Mouse (Mus musculus) monocyte, adult 2 months (primary cell): ENCODE measurements around the gene Tagln2.

Experiments used
- DNase-seq, 2 experiments: peaks; one replicate each; pipeline ENCODE4 v3.0.0; 2022; ENCODE audit warnings: low spot score in 2 of 2, low read depth in 1 of 2

Tagln2 gene

GRCm38 (mm10) chr1:172499765-172500441 is at the start of gene Tagln2:
Gene Tagln2 (plus strand): TSS chr1:172500047.
- peak; percentile 50 to 51 for DNase-seq

GRCm38 (mm10) chr1:172450226-172450625 is 49.6 kb upstream of the Tagln2 start:
- no peak for DNase-seq

DNA sequence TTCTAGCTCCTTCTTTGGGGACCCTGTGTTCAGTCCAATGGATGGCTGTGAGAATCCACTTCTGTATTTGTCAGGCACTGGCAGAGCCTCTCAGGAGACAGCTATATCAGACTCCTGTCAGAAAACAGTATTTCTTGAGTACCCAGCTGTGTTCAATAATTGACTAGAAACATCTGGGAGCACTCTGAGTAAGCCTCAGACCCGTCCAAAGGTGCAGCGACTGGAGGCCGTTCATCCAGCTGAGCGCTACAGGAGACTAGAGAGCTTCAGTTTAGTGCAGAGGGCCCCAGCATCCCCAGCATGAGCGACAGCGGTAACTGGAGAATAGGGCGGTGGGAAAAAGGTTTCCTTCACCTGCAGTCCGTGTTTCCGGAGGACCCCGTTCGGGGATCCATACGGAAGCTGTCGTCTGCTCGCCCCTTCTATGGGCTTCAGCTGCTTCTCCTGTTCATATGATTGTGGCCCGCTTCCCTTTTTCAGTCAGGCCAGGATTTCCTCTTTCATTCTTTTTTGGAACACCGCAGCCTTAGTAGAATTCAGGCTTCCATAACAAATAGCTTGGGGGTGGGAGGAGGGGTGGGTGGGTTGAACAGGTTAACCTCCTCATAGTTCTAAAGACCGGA is 48.9 kb upstream of the Tagln2 start:
- no peak for DNase-seq

DNA sequence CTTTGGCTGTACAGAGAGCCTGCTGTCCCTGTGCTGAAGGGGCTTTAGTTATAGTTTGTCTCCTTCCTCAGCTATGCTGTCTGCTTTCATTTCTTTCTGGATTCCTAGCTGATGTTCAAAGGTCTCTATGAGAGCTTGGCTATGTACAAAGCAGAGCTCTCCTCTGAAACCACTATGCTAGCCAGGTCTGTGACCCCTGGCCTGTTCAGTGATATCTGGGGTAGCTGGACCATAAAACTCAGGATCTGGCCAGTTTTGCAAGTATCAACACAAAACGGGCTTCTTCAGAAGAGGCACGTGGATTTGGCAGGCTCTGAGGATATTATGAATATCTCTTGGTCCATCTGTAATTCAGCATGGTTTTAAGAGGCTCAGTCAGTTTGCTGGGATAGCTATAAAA is 46.9 kb upstream of the Tagln2 start:
- no peak for DNase-seq

GRCm38 (mm10) chr1:172453810-172454209 is 46.0 kb upstream of the Tagln2 start:
- DNase-seq: no peak

DNA sequence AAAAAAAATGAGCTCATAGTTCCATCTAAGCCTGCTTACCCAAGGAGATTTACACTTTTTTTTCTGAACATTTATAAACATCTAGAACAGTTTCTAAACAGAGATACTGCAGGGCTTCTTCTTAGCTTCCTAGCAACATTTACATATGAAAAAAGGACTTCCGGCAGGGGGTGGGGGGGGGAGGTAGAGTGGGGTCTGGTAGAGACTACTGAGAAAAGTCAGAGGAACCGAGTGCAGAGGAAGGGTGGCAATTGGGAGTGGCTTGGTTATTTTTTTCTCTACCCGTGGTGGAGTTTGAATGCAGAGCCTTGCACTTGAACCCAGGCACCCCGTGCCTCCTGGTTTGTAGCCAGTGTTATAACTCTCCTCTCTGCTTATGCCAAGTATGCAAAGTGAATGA is 44.4 kb upstream of the Tagln2 start:
- no peak for DNase-seq

DNA sequence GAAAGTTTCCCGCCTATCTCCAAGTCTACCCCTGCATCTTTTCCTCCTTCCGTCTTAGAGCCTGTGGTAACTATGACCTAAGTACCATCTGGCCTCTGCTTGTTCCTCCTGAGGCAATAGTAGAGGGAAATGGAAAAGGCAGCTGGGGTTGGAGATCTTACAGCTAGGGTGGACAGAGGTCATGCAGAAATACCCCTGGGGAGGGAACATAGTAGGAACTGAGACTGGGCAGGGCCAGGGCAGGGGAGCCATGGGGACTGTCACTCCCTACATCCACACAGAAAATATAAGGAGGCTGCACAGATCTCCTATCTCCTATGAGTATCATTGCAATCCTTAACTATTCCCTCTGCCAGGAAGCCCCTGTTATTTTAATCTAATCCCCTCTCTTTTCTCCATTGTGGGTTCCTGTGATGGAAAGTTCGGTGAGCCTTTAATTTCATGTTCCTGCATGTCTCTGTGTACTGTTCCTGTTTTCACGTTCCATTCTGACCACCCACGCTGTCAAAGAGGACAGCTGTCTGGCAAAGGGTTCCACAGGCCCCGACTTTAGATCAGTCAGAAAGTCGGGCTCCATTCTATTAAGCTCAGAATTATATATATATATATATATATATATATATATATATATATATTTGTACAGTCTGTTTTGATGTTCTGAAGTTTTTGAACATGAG is 43.7 kb upstream of the Tagln2 start:
- DNase-seq: peak; percentile 28 to 45

DNA sequence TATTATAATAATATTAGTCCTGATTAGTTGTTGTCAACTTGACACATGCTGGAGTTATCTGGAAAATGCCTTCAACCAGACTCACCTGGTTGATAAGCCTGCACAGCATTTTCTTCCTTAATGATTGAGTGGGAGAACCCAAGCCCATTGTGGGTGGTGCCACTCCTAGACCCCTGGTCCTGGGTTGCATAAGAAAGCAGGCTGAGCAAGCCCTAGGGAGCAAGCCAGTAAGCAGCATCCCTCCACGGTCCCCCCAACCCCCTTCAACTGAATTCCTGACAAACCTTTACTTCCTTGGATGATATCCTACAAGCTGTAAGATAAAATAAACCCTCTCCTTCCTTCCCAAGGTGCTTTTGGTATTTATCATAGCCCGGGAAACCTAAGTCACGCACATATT is 42.7 kb upstream of the Tagln2 start:
- no peak for DNase-seq

- no peak for DNase-seq
Observed at GRCm38 (mm10) chr1:172458041-172458440, 41.8 kb upstream of the Tagln2 start.

DNA sequence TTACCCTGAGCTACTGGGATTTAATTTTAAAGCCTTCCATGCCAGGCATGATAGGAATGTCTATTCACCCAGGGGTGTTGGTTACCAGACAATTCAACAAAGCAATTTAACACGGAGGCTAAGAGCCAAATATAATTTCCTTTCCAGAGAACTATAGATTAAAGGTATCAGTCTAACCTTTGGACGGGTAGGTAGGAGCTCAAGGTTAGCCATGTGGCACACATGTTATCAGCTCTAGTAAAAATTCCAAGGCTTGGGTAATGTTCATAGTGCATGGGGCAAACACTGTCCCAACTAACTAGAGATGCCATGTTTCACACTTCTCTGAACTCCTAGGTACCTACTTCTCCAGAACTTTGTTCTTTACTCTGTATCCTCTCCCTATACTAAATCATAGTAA is 38.2 kb upstream of the Tagln2 start:
- no peak for DNase-seq

DNA sequence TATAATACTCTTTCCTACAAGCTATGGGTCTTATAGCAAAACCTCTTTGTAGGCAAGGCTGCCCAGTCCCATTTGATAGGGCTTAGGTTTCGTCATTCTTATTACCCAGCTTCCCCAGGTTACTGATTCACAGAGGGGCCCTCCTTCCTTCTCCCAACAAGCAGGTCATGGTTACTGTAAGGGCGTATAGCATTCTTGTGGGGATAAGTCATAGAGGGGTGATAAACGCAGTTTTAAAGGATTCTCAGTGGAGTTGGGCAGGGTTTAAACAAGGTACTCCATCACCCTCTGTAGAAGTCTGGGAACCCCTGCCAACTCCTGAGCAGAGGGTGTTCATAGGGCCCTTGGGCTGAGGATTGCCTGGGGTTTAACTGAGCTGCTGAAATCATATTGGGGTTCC is 37.3 kb upstream of the Tagln2 start:
- no peak for DNase-seq

GRCm38 (mm10) chr1:172463387-172464333 is 36.2 kb upstream of the Tagln2 start:
- no peak for DNase-seq

DNA sequence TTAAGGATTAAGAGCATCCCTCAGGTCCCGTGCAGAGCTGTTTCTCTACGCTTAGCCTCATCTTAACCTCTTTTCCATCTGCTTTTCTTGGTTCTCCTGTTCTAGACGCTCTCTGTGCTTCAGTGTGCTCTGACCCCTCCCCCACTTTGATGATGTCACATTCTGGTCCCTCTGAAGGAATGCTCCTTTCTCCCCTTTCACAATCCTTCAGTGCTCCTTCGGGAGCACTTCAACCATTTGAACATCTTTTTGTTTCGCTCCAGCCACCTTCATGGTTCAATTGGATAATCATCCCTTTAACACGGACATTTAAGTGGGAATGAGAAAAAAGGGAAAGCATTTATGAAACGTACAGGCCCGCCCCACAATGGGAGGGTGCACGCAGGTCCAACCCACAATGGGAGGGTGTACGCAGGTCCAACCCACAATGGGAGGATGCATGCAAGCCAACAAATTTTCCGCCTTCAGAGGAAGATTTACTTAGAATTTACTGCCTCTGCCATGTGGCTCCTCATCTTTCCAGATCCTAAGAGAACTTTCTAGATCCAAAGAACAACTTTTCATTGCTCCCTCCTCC is 31.5 kb upstream of the Tagln2 start:
- DNase-seq: no peak

GRCm38 (mm10) chr1:172469373-172469772 is 30.5 kb upstream of the Tagln2 start:
- no peak for DNase-seq

GRCm38 (mm10) chr1:172469810-172470448 is 29.9 kb upstream of the Tagln2 start:
- no peak for DNase-seq

DNA sequence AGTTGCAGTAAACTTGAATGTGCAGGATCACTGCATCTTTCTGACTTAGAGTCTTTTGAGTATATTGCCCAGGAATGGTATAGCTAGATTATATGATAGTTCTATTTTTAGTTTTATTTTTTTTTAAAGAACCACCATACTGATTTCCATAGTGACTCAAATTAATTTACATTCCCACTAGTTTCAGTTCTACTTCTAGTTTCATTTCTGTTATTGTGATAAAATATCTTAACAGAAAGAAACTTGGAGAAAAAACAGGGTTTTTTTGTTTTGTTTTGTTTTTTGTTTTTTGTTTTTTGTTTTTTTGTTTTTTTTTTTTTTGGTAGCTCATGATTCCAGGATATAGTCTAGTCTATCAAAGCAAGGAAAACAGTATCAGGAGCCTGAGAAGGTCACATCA is 26.9 kb upstream of the Tagln2 start:
- no peak for DNase-seq

- no peak for DNase-seq
Observed at GRCm38 (mm10) chr1:172474196-172474595, 25.7 kb upstream of the Tagln2 start.

GRCm38 (mm10) chr1:172475054-172475741 is 24.6 kb upstream of the Tagln2 start, which contains the start of gene Slamf9:
Gene Slamf9 (plus strand): TSS chr1:172475358.
- DNase-seq: peak; percentile 35 to 52

DNA sequence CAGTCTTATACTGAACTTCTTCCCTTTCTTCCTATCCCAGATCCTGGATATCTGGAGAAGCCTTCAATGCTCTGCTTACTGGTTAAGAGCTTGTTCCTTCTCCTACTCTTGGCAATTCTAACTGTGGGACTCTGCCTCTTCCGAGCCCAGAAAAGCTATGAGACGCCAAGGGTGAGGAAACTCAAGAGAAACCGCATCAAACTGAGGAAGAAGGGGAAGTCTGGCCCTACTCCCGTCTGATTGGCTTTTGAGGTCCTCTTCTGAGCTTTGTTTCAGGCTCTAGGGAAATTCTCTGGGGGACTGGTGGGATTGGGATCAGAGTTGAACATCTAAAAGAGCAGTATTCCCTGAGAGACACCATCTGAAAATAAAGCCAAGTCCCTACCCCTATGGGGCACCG is 21.8 kb upstream of the Tagln2 start:
- no peak for DNase-seq

- no peak for DNase-seq
Observed at GRCm38 (mm10) chr1:172480376-172480775, 19.5 kb upstream of the Tagln2 start.
